Comparison of ENCODE assay signal across 14 mouse cellular contexts in the genomic region with DNA sequence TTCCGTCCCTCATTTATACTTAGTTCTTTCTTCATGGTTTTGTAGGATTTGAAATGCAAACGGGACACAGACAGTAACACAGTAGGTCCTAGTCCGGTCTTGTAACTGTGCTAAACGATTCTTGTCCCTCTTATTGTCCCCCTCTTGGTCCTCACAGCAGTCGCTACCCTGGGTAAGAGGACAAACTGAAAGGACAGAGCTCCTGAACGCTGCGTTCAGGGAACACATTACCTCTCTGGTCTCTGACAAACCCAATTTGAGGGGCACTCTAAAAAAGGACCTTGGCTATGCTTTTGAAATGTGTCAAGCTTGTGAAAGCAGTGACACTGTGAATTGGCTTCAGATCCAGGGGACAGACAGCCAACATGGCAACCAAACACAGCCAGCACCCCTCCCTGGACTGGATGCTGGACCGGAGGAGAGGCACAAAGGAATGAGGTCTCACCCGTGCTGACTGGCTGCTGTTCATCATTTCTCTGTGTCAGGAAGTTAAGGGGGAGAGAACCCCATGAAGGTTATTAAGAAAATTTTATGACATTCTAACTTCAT. TPM values are rescaled to one million over a fixed set of nuclear protein-coding genes. Genes with fewer than 3 reads are reported as not detected.
A peak's percentile ranks its signal among the peaks of the same experiment; 100 is the strongest.
DNase-seq lines count a peak whose midpoint lies in the region; ATAC-seq and TF ChIP-seq lines count a peak whose summit lies in the region.
"Had no signal": no experiment of that assay in that cellular context is flagged by ENCODE, and none has a peak within 500 bp of the region (broad histone marks: within the 10 kb centered on the region; RNA-seq: fewer than 3 reads in every experiment).

No protein-coding gene starts in this region.

- H3K4me3 ChIP-seq in heart, adult 2 months: no peak overlapping the region
- no peak overlapping the region for H3K4me3 ChIP-seq in hindbrain, embryonic 12.5 days
- H3K4me3 ChIP-seq in midbrain, postnatal 0 days (ENCODE audit: low read depth, low read length): no peak overlapping the region
- no peak overlapping the region for H3K4me3 ChIP-seq in liver, embryonic 11.5 days (ENCODE audit: low read depth, low read length)
- H3K4me3 ChIP-seq: limb, embryonic 15.5 days; myocyte had no signal

- peak; percentile 89 for DNase-seq in heart, adult 11 months
- no peak for DNase-seq in heart, adult 2 months
- DNase-seq in right cerebral cortex, adult 18-20 months: peak; percentile 16
- no peak for DNase-seq in right cerebral cortex, adult 2 months (ENCODE audit: low spot score in 2 of 2)
- peak; percentile 47 for DNase-seq in midbrain, postnatal 0 days (ENCODE audit: low spot score)
- DNase-seq in lung, postnatal 36 days: no peak
- DNase-seq in liver, embryonic 11.5 days (ENCODE audit: low spot score): no peak
- DNase-seq: adrenal gland, postnatal 14 days; kidney, postnatal 36 days had no signal

- intact Hi-C loops in heart, adult 2 months (cut with DNase I): no loop called here

- H3K4me1 ChIP-seq in heart, adult 2 months (ENCODE audit: control insufficient read depth, insufficient read depth, low read length): no peaks in the 10 kb centered on the region
- peaks cover 17% of the 10 kb centered on the region for H3K4me1 ChIP-seq in hindbrain, embryonic 12.5 days
- no peaks in the 10 kb centered on the region for H3K4me1 ChIP-seq in midbrain, postnatal 0 days (ENCODE audit: insufficient read depth, low read length)
- no peaks in the 10 kb centered on the region; the same call in 1 of the 2 replicates for H3K4me1 ChIP-seq in liver, embryonic 11.5 days (replicated peaks; ENCODE audit: control insufficient read depth, insufficient read depth, low read length)

- H3K36me3 ChIP-seq in heart, adult 2 months (ENCODE audit: control insufficient read depth, insufficient read depth, low read length): no peaks in the 10 kb centered on the region
- H3K36me3 ChIP-seq in hindbrain, embryonic 12.5 days: no peaks in the 10 kb centered on the region
- H3K36me3 ChIP-seq in midbrain, postnatal 0 days (ENCODE audit: insufficient read depth, low read length): no peaks in the 10 kb centered on the region
- H3K36me3 ChIP-seq in liver, embryonic 11.5 days (ENCODE audit: control insufficient read depth, insufficient read depth, low read length): no peaks in the 10 kb centered on the region
- H3K36me3 ChIP-seq: limb, embryonic 15.5 days had no signal

- TF ChIP-seq CTCF in heart, adult 2 months (IDR thresholded peaks at IDR 0.05): no peak
- no peak for TF ChIP-seq CTCF in midbrain, postnatal 0 days (IDR thresholded peaks at IDR 0.05)

- no peaks in the 10 kb centered on the region for H3K27me3 ChIP-seq in heart, adult 2 months (ENCODE audit: control insufficient read depth, insufficient read depth, low read length)
- no peaks in the 10 kb centered on the region for H3K27me3 ChIP-seq in hindbrain, embryonic 12.5 days
- H3K27me3 ChIP-seq in midbrain, postnatal 0 days (ENCODE audit: insufficient read depth, low read length): no peaks in the 10 kb centered on the region
- H3K27me3 ChIP-seq in liver, embryonic 11.5 days (replicated peaks; ENCODE audit: control insufficient read depth, insufficient read depth, low read length): no peaks in the 10 kb centered on the region
- H3K27me3 ChIP-seq: CH12.LX; limb, embryonic 15.5 days had no signal

- 81% methylated on average over 9 of the region's 9 CpGs for WGBS in heart, adult 2 months
- 69% methylated on average over 9 of the region's 9 CpGs for WGBS in hindbrain, embryonic 12.5 days
- 68% methylated on average over 9 of the region's 9 CpGs for WGBS in midbrain, postnatal 0 days
- WGBS in liver, embryonic 11.5 days: 86% methylated on average over 9 of the region's 9 CpGs

- no peak for TF ChIP-seq POLR2A in heart, adult 2 months (IDR thresholded peaks at IDR 0.05; ENCODE audit: insufficient read depth, low read depth, low read length)

- no peak overlapping the region for H3K4me2 ChIP-seq in hindbrain, embryonic 12.5 days (replicated peaks)
- H3K4me2 ChIP-seq in midbrain, postnatal 0 days (ENCODE audit: low read depth, low read length, poor library complexity, severe bottlenecking): no peak overlapping the region
- no peak overlapping the region for H3K4me2 ChIP-seq in liver, embryonic 11.5 days
- H3K4me2 ChIP-seq: limb, embryonic 15.5 days had no signal

- H3K27ac ChIP-seq in heart, adult 2 months: no peak overlapping the region
- H3K27ac ChIP-seq in hindbrain, embryonic 12.5 days: peak overlapping the region; percentile 19; the same call in 1 of the 2 replicates
- H3K27ac ChIP-seq in midbrain, postnatal 0 days (ENCODE audit: low read depth, low read length): peak overlapping the region; percentile 38
- H3K27ac ChIP-seq in liver, embryonic 11.5 days (ENCODE audit: low read depth, low read length): no peak overlapping the region
- H3K27ac ChIP-seq: limb, embryonic 15.5 days had no signal

- no peaks in the 10 kb centered on the region for H3K9me3 ChIP-seq in hindbrain, embryonic 12.5 days (replicated peaks)
- H3K9me3 ChIP-seq in midbrain, postnatal 0 days (ENCODE audit: low read length): no peaks in the 10 kb centered on the region
- no peaks in the 10 kb centered on the region for H3K9me3 ChIP-seq in liver, embryonic 11.5 days (ENCODE audit: control insufficient read depth, low read length)
- H3K9me3 ChIP-seq: limb, embryonic 15.5 days had no signal

- H3K79me2 ChIP-seq in heart, adult 2 months (replicated peaks; ENCODE audit: control insufficient read depth, insufficient read depth, low read length): no peaks in the 10 kb centered on the region

- H3K9ac ChIP-seq in heart, adult 2 months (ENCODE audit: low read depth, low read length): no peak overlapping the region
- no peak overlapping the region for H3K9ac ChIP-seq in hindbrain, embryonic 12.5 days
- no peak overlapping the region for H3K9ac ChIP-seq in midbrain, postnatal 0 days (replicated peaks; ENCODE audit: low read length, poor library complexity, severe bottlenecking)
- no peak overlapping the region for H3K9ac ChIP-seq in liver, embryonic 11.5 days (ENCODE audit: low read depth, low read length)
- H3K9ac ChIP-seq: limb, embryonic 15.5 days had no signal

- ATAC-seq in hindbrain, embryonic 12.5 days (ENCODE audit: low FRiP score): no peak
- ATAC-seq in midbrain, postnatal 0 days (ENCODE audit: low FRiP score): no peak
- no peak for ATAC-seq in liver, embryonic 11.5 days (replicated peaks; ENCODE audit: low FRiP score)
- ATAC-seq: lung, postnatal 0 days had no signal

- TF ChIP-seq EP300 in heart, adult 2 months (IDR thresholded peaks at IDR 0.05; ENCODE audit: insufficient read depth, low read depth, low read length): no peak

RNA-seq across cellular contexts. Expression of gene Tnik, which starts 37.6 kb away (rescaled TPM):
- 10 to 100 TPM; 26.8 to 29.8 TPM for total RNA-seq in heart, adult 2 months (2021)
- 6.6 and 13.6 TPM in 2 replicates for polyA plus RNA-seq in heart, adult 2 months (2012; rRNA removed)
- 47.3 and 47.9 TPM in 2 replicates for polyA plus RNA-seq in hindbrain, embryonic 12.5 days (2016; fragmentation: Nextera tagmentation; extraction: Ambion mirVana)
- total RNA-seq in midbrain, postnatal 0 days (2014; rRNA removed): 118 and 143 TPM in 2 replicates
- 51.1 and 58.2 TPM in 2 replicates for polyA plus RNA-seq in midbrain, postnatal 0 days (2015; fragmentation: Nextera tagmentation; extraction: Ambion mirVana)
- polyA plus RNA-seq in liver, embryonic 11.5 days (2014; fragmentation: Nextera tagmentation; extraction: Ambion mirVana): 10.2 and 11.8 TPM in 2 replicates

Comparison
In these comparisons a context has a peak if more than half of its experiments do, and no peak if none do; other contexts are left out.
1. DNase-seq: peak in heart, adult 11 months (single experiment), right cerebral cortex, adult 18-20 months (single experiment) and midbrain, postnatal 0 days (single experiment); none in heart, adult 2 months (0 of 2), right cerebral cortex, adult 2 months (0 of 2), lung, postnatal 36 days (single experiment) and liver, embryonic 11.5 days (single experiment).
2. H3K27ac ChIP-seq: peak in hindbrain, embryonic 12.5 days (single experiment) and midbrain, postnatal 0 days (single experiment); none in heart, adult 2 months (single experiment) and liver, embryonic 11.5 days (single experiment).